Mouse (Mus musculus) bone marrow, adult 2 months (tissue): Measurements from ENCODE around the gene Aaed1.
"Not testable (repeated sequence)": the region's sequence is repeated elsewhere in the genome, so short reads cannot be mapped to it uniquely, and the experiment has no call there.

Experiments
- CTCF ChIP-seq: fragments of 200-500 bp; IDR thresholded peaks from 2 replicates; pipeline ENCODE4 v1.5.1; 2011; ENCODE audit warnings: low read length, control low read depth; ENCODE audit not compliant: control insufficient read depth, insufficient read depth
- POLR2A ChIP-seq: fragments of 200-500 bp; IDR thresholded peaks from 2 replicates; pipeline ENCODE4 v1.6.1; 2011; ENCODE audit warnings: low read depth, mild to moderate bottlenecking, control low read depth, low read length, borderline replicate concordance; ENCODE audit not compliant: control insufficient read depth

DNA sequence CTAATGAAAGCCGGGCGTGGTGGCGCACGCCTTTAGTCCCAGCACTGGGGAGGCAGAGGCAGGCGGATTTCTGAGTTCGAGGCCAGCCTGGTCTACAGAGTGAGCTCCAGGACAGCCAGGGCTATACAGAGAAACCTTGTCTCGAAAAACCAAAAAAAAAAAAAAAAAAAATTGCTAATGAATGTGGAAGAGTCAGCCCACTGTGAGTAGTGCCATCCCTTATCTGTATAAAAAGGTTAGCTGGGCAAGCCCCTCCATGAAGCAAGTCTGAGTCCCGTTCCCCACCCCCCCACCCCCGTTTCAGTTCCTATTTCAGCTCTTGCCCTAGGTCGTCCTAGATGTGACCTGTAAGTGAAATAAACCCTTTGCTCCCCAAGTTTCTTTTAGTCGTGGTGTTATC is 58.3 kb downstream of the Aaed1 start:
- TF ChIP-seq CTCF, POLR2A: not testable (repeated sequence)
